Mouse (Mus musculus) C2C12 (cell line): Measurements from ENCODE around the gene Snap47.

Experiments
- CTCF ChIP-seq: IDR thresholded peaks from one replicate; pipeline ENCODE4 v1.5.1; 2011; ENCODE audit not compliant: control insufficient read depth, insufficient read depth, insufficient read length
- MAX ChIP-seq: IDR thresholded peaks from one replicate; pipeline ENCODE4 v1.6.1; 2011; ENCODE audit warnings: mild to moderate bottlenecking, control low read depth
- MYOD1 ChIP-seq: IDR thresholded peaks from one replicate; pipeline ENCODE4 v1.6.1; 2011; ENCODE audit warnings: low read depth; ENCODE audit not compliant: control insufficient read depth, insufficient read length
- MYOG ChIP-seq: IDR thresholded peaks from one replicate; pipeline ENCODE4 v1.6.1; 2011; ENCODE audit not compliant: control insufficient read depth, insufficient read length; ENCODE audit errors: extremely low read depth

- TF ChIP-seq MYOG (no peak), CTCF (no peak), MYOD1 (no peak), MAX (no peak)
Observed at GRCm38 (mm10) chr11:59366031-59366430, 85.0 kb downstream of the Snap47 start.
